Mouse (Mus musculus) spleen, adult 2 months (tissue): ENCODE measurements around the gene Olfr96.

Source experiments
- CTCF ChIP-seq: fragments of 200-500 bp; IDR thresholded peaks from 2 replicates; pipeline ENCODE4 v1.5.1; 2011; ENCODE audit warnings: mild to moderate bottlenecking, inconsistent platforms; ENCODE audit not compliant: insufficient read depth, insufficient read length, insufficient replicate concordance; ENCODE audit errors: extremely low read depth
- POLR2A ChIP-seq: fragments of 200-500 bp; IDR thresholded peaks from 2 replicates; pipeline ENCODE4 v1.6.1; 2011; ENCODE audit warnings: low read depth, low read length, inconsistent platforms

- TF ChIP-seq POLR2A (no peak), CTCF (no peak)
Measured at GRCm38 (mm10) chr17:37219846-37220245, at the start of gene Olfr96.
